Mouse (Mus musculus) heart, embryonic 12.5 days (tissue): Measurements from ENCODE around the gene Hormad1. TPM values are rescaled to one million over a fixed set of nuclear protein-coding genes. Genes with fewer than 3 reads are reported as not detected.

ENCODE experiments used
- ATAC-seq: fragments of 200-750 bp; cut with Nextera tagmentation; 2 replicates; pipeline ENCODE4 v1.8.0; 2017; ENCODE audit warnings: moderate TSS enrichment, moderate library complexity; ENCODE audit not compliant: insufficient number of reproducible peaks, low FRiP score
- H3K27ac ChIP-seq: fragments of 300-500 bp; sonication (generic); 2 replicates; pipeline ENCODE4 v1.5.1; 2016; ENCODE audit warnings: mild to moderate bottlenecking, moderate library complexity; ENCODE audit not compliant: poor library complexity, severe bottlenecking
- H3K27me3 ChIP-seq: fragments of 300-500 bp; sonication (generic); replicated peaks from 2 replicates; pipeline ENCODE4 v1.6.1; 2016; ENCODE audit warnings: mild to moderate bottlenecking, moderate library complexity
- H3K36me3 ChIP-seq: fragments of 300-500 bp; sonication (generic); 2 replicates; pipeline ENCODE4 v1.6.1; 2016; ENCODE audit warnings: mild to moderate bottlenecking, moderate library complexity
- H3K4me1 ChIP-seq: fragments of 300-500 bp; sonication (generic); replicated peaks from 2 replicates; pipeline ENCODE4 v1.6.1; 2016; ENCODE audit warnings: mild to moderate bottlenecking
- H3K4me2 ChIP-seq: fragments of 300-500 bp; sonication (generic); 2 replicates; pipeline ENCODE4 v1.6.1; 2016; ENCODE audit warnings: mild to moderate bottlenecking, moderate library complexity
- H3K4me3 ChIP-seq: fragments of 300-500 bp; sonication (generic); 2 replicates; pipeline ENCODE4 v1.5.1; 2016; ENCODE audit warnings: mild to moderate bottlenecking
- H3K9ac ChIP-seq: fragments of 300-500 bp; sonication (generic); 2 replicates; pipeline ENCODE4 v1.6.1; 2016; ENCODE audit warnings: mild to moderate bottlenecking, moderate library complexity
- H3K9me3 ChIP-seq: fragments of 300-500 bp; sonication (generic); replicated peaks from 2 replicates; pipeline ENCODE4 v1.6.1; 2016; ENCODE audit warnings: mild to moderate bottlenecking, moderate library complexity
- WGBS: fragments of 180-500 bp; shearing (Covaris S2); methylation state at CpG from one replicate; pipeline ENCODE4 v1.1.7; 2016; 5-methylcytosine and 5-hydroxymethylcytosine counted together
- polyA plus RNA-seq: library from polyadenylated mRNA; unstranded; fragments of >200 nt; fragmentation: Nextera tagmentation; extraction: Ambion mirVana; gene quantifications from 2 replicates; pipeline ENCODE4 v1.2.1, GENCODE M21; 2016

Gene Hormad1
- polyA plus RNA-seq, 1 experiment from 2014 or later = not detected

DNA sequence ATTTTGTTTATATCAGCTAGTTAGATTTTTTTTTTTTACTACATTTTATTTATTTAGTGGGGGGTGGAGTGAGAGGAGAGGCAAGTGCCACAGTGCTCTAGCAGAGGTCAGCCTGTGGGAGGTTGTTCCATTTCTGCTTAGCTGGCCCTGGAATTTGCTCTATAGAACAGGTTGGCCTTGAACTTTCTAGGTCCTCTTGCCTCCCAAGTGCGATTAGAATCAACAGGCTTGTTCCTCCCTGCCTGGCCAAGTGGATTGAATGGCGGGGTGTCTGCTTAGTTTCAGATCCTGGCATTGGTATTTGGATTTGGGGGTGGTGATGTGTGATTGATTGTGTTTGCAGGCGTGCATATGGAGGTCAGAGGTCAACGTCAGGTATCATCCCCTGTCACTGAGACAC lies 76.6 kb downstream of the Hormad1 start:
- Histone ChIP-seq H3K36me3 (peaks cover 78% of the 10 kb centered on the region), H3K9ac (no peak overlapping the region), H3K4me3 (no peak overlapping the region), H3K9me3 (no peaks in the 10 kb centered on the region), H3K27ac (no peak overlapping the region), H3K4me2 (no peak overlapping the region), H3K27me3 (no peaks in the 10 kb centered on the region), H3K4me1 (0 out of 2 replicates have a peak, but pooled peaks cover 7% of the 10 kb centered on the region)
- WGBS = 60% methylated on average over 4 of the region's 4 CpGs
- no peak for ATAC-seq

Other genes with a start within 250 kb of the Hormad1 start
- gene Cers2, start 244.9 kb upstream of the Hormad1 start, polyA plus RNA-seq = 136 and 137 TPM in 2 replicates
- gene Setdb1, start 202.5 kb upstream of the Hormad1 start, polyA plus RNA-seq = 29.7 and 30.9 TPM in 2 replicates
- not detected in 2 replicates for gene 4930558C23Rik, start 156.8 kb upstream of the Hormad1 start, polyA plus RNA-seq
- gene Arnt, start 125.3 kb upstream of the Hormad1 start, polyA plus RNA-seq = 35.0 and 38.0 TPM in 2 replicates
- 14.2 and 15.1 TPM in 2 replicates for gene Ctsk, start 60.4 kb upstream of the Hormad1 start, polyA plus RNA-seq
- 5.3 and 7.5 TPM in 2 replicates for gene Ctss, start 32.9 kb upstream of the Hormad1 start, polyA plus RNA-seq
- gene Golph3l, start 29.3 kb downstream of the Hormad1 start, polyA plus RNA-seq = 24.1 and 25.1 TPM in 2 replicates
- 50.8 and 51.4 TPM in 2 replicates for gene Ensa, start 65.3 kb downstream of the Hormad1 start, polyA plus RNA-seq
- 65.2 and 66.9 TPM in 2 replicates for gene Mcl1, start 99.1 kb downstream of the Hormad1 start, polyA plus RNA-seq
- gene Adamtsl4, start 128.2 kb downstream of the Hormad1 start, polyA plus RNA-seq = 4.3 and 4.9 TPM in 2 replicates
- gene Ecm1, start 179.9 kb downstream of the Hormad1 start, polyA plus RNA-seq = 82.4 and 90.1 TPM in 2 replicates
- gene Tars2, start 200.5 kb downstream of the Hormad1 start, polyA plus RNA-seq = 43.6 TPM in 2 replicates